Mouse (Mus musculus): ENCODE data around the gene Mfng. TPM values are rescaled to one million over a fixed set of nuclear protein-coding genes. Genes with fewer than 3 reads are reported as not detected.

Gene Mfng
- total RNA-seq (2022): 1 to 10 TPM; 2.3 to 3.6 (median 2.7) TPM

DNA sequence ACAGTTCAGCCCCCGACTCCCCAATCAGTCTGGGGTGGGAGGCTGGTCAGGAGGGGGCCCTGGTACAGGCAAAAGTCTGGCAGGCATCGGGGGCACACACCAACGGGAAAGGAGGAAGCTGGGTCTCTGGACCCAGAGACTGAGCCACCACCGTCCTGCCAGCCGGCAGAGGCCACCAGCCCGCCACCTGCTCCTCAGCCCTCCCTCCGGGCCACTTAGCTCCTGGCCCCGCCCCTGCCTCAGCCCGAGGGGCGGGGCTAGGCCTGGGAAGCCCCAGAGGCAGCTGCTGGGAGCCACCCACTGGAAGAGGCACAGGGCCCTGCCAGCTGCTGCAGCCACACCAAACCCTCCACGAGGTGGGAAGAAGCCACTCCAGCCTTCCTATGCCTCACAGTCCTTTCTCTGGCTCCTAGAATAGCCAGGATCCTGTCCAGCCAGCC, at the start of gene Mfng:
Gene Mfng, minus strand, starts transcription at position 186 of the 440 bp plus-strand sequence.
- peak; percentile 54 to 72 for DNase-seq (ENCODE audit: low spot score in 2 of 2)

DNA sequence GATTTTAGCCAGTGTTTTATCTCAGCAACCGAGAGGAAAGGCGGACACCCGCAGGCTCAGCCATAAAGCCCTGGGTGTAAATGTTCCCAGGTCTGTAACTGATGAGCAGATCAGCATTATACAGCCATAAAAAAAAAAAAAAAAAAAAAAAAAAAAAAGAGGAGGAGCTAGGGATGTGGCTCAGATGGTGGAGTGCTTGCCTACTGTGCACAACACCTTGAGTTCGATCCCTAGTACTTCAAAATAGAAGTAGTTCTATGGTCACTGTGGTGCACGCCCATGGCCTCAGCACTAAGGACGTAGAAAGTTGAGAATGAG, 42.8 kb upstream of the Mfng start:
- DNase-seq (ENCODE audit: low spot score in 2 of 2): no peak

- DNase-seq (ENCODE audit: low spot score in 2 of 2): no peak
Measured at GRCm38 (mm10) chr15:78815314-78816073, 42.2 kb upstream of the Mfng start.

GRCm38 (mm10) chr15:78813603-78814002, 40.3 kb upstream of the Mfng start:
- DNase-seq (ENCODE audit: low spot score in 2 of 2): no peak

GRCm38 (mm10) chr15:78810146-78810545, 36.9 kb upstream of the Mfng start:
- DNase-seq (ENCODE audit: low spot score in 2 of 2): no peak

DNA sequence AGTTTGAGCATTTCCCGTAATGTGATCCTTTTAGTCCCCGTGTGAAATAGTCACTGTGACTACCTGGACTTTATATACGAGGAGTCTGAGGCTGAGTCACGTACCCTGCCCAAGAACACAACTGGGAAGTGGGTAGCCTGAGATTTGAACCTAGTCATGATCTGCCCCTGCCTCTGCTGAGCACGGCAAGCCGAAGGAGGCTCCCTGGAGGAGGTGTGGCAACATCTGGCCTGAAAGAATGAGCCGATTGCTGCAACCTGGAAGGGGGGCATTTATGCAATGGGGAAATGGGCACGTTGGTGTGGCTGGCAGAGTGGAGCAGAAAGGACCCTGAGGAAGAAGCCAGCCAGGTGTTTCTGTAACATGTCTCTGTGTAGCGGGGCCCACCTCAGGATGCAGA, 36.5 kb upstream of the Mfng start:
- no peak for DNase-seq (ENCODE audit: low spot score in 2 of 2)

- DNase-seq (ENCODE audit: low spot score in 2 of 2): no peak
Measured at GRCm38 (mm10) chr15:78808980-78809379, 35.7 kb upstream of the Mfng start.

DNA sequence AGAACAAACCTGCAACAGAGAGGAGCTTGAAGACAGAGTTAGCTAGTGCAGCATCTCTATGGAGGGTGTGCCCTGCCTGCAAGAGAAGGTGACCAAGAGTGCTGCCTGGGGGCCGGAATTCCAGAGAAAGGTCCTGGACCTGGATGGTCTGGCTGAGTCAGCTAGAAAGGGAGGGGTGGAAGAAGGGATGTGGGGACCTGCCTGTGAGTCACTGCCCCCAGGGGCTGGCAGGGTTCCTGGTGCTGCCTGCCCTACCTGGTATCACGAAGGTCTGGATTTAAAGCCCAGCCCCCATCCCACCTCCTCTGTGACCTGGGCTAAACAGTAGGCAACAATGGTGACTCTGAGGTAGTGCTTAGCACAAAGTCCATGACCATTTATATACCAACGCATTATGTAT, 33.9 kb upstream of the Mfng start:
- DNase-seq (ENCODE audit: low spot score in 2 of 2): no peak

DNA sequence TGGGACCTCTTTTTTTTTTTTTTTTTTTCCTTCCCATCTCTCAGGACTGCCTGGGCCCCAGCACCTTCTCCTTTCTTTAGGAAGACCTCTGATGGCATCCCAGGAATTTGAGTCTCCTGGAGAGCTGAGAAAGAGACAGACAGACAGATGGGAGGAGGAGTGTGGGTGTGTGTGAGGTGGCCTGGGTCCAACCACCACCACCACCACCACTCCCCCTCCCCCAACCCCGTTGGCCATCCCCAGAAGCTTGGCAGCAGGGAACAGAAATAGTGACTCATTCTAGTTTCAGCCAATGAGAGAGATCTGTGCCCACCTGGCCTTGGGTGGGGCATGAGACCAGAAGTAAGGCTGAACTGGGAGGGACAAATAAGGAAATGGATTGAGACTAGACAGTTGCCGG, 33.3 kb upstream of the Mfng start:
- no peak for DNase-seq (ENCODE audit: low spot score in 2 of 2)

- DNase-seq (ENCODE audit: low spot score in 2 of 2): no peak
Measured at GRCm38 (mm10) chr15:78805351-78805750, 32.1 kb upstream of the Mfng start.

GRCm38 (mm10) chr15:78804326-78804725, 31.1 kb upstream of the Mfng start:
- DNase-seq (ENCODE audit: low spot score in 2 of 2): no peak

DNA sequence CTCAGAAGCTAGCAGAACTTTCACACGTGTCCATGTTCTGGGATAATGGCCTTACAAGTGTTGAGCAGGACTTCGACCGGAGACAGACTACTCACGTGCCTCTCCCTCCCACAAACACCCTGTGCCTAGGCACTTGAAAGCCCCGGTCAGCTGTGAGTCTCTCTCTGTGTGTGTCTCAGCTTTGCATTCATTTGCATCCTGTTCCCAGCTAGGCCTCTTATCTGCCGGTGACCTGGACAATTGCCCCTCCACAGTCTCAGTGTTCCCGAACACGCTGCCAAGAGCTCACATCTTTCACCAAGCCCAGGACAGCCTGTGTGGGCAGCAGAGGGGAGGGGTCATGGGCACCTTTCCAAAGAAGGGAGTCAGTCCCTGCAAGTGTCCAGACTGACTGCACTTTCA, 30.2 kb upstream of the Mfng start:
- DNase-seq (ENCODE audit: low spot score in 2 of 2): no peak

GRCm38 (mm10) chr15:78802776-78803391, 29.6 kb upstream of the Mfng start, which contains the start of gene Card10:
TSS of gene Card10 (minus strand) at chr15:78803042.
- DNase-seq (ENCODE audit: low spot score in 2 of 2): peak in 1 of 2 experiments; percentile 46

- no peak for DNase-seq (ENCODE audit: low spot score in 2 of 2)
Measured at GRCm38 (mm10) chr15:78801971-78802741, 28.9 kb upstream of the Mfng start.

DNA sequence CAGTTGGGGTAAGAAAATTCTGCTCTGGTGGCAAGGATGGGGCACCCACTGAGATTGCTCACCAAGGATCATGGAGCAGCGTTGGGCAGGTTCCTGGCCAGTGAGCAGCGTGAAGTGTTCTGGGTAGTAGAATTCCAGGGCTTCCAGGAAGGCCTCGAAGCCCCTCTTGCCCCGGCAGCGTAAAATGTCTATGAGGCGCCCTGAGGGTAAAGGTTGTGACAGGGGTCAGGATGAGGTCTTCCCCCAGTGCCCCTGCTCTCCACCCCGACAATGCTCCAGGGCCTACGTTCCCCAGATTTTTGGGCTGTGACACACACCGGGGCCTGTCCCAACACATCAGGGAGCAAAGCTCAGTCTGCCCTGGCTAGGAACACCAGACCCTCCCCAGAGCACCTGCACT, 28.3 kb upstream of the Mfng start:
- no peak for DNase-seq (ENCODE audit: low spot score in 2 of 2)

GRCm38 (mm10) chr15:78799029-78799428, 25.8 kb upstream of the Mfng start:
- DNase-seq (ENCODE audit: low spot score in 2 of 2): no peak

DNA sequence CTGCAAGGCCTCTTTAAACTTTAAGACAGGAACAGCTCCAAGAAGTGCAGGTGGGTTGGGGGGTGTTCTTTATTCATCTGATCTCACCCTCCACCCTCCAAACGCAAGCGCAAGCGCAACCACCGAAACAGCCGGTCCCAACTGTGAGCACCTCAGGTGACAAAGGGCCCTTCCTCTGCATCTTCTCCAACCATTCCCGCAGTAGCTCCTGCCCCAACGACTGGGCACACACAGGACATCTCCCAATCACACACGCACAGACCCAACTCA, 23.7 kb upstream of the Mfng start:
- DNase-seq (ENCODE audit: low spot score in 2 of 2): no peak

GRCm38 (mm10) chr15:78796196-78797059, 23.2 kb upstream of the Mfng start:
- DNase-seq (ENCODE audit: low spot score in 2 of 2): peak in 1 of 2 experiments; percentile 54

DNA sequence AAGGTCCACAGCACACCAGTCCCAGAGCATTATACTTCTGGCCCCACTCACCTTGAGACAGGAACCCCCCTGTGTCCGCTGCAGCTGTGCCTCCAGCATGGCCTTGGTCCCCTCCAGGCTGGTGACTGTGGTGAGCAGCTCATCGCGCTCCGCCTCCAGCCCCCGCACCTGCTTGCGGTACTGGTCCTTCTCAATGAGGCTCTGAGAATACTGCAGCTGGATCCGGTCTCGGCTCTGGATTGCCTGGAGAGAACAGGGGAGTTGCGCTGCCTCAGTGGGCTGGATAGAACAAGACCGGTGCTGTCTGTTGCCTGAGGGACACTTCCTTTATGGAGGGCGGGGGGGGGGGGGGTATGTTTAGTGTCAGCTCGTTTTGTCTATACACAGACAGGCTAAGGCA, 17.7 kb upstream of the Mfng start:
- no peak for DNase-seq (ENCODE audit: low spot score in 2 of 2)

DNA sequence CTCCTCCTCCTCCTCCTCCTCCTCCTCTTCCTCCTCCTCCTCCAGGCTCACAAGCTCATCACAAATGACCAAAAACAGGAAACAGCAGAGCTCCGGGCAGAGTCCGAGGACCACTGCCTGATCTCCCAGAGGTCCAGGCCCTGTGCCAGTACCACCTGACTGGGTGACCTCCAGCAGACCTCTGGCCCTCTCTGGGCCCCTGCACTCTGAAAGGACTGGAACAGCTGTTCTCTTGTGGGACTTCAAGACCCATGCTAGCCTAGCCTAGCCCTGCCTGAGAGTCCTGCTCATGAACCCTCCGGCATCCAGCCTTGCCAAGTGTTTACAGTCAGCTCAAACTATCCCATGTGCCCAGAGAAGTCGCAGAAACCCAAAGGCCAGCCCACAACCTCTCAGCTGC, 17.2 kb upstream of the Mfng start:
- DNase-seq (ENCODE audit: low spot score in 2 of 2): peak; percentile 46 to 62

DNA sequence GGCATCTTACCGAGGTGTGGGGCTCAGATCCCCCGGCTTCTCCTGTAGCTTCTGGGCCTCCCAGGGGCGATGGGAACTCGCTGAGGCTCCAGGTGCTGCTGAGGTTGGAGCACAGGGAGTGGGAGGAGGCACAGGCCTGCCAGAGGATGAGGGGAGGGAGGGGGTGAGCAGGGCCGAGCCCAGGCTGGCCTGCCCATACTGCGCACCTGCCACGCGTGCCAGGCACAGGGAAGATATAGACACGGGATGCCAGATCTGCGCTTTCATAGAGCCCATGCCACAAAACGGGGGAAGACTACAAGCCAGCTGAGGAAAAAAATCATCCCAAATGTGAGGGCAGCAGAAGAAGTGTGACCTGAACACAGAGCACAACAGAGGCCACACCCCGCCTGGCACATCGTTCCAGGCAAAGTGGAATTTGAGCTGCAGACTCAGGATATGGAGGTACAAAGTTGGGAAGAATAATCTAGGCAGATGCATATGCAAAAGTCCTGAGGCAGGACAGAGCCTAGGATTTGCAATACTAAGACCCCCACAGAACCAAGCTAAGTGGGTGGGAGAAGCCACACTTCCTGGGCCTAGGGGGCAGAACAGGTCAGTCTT, 16.5 kb upstream of the Mfng start:
- no peak for DNase-seq (ENCODE audit: low spot score in 2 of 2)
